Mouse (Mus musculus) lung, postnatal 0 days (tissue): ENCODE data around the gene Pax6.

Source experiments
- CTCF ChIP-seq: IDR thresholded peaks from 2 replicates; pipeline ENCODE4 v1.5.1; 2016; ENCODE audit warnings: antibody characterized with exemption, mild to moderate bottlenecking
- EP300 ChIP-seq: IDR thresholded peaks from 2 replicates; pipeline ENCODE4 v1.6.1; 2016; ENCODE audit warnings: antibody characterized with exemption, mild to moderate bottlenecking, control low read depth

GRCm38 (mm10) chr2:105676080-105676908 lies 7.6 kb downstream of the Pax6 start:
- TF ChIP-seq CTCF (no peak), EP300 (no peak)
